Mouse (Mus musculus): ENCODE results near the gene Fnbp1l. TPM values are rescaled to one million over a fixed set of nuclear protein-coding genes. Genes with fewer than 3 reads are reported as not detected.

Fnbp1l gene
- total RNA-seq, 2 experiments from 2014 or later, result 16.4 to 16.8 TPM

GRCm38 (mm10) chr3:122521294-122521693, 98.2 kb downstream of the Fnbp1l start:
- DNase-seq, result no peak

- no peak for DNase-seq
Observed at GRCm38 (mm10) chr3:122520875-122521274, 98.6 kb downstream of the Fnbp1l start.

DNA sequence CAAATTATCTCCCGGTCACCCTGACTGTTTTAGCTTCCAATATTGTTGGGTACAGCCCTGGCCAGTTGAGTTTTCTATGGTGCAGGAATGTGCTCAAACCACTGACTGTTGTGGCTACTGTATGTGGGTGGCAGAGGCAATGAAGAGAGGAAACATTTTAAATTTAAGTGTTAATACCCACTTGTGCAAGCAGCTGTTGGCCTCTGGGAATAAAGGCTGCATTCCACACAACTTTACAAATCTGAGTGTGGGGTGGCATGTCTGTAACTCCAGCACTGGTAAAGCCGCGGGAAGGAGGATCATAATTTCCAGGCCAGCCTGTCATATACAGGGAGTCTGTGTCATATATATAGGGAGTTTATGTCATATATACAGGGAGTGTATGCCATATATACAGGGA, 99.2 kb downstream of the Fnbp1l start:
- DNase-seq, result no peak

GRCm38 (mm10) chr3:122519082-122519481, 100.4 kb downstream of the Fnbp1l start:
- DNase-seq, result no peak

DNA sequence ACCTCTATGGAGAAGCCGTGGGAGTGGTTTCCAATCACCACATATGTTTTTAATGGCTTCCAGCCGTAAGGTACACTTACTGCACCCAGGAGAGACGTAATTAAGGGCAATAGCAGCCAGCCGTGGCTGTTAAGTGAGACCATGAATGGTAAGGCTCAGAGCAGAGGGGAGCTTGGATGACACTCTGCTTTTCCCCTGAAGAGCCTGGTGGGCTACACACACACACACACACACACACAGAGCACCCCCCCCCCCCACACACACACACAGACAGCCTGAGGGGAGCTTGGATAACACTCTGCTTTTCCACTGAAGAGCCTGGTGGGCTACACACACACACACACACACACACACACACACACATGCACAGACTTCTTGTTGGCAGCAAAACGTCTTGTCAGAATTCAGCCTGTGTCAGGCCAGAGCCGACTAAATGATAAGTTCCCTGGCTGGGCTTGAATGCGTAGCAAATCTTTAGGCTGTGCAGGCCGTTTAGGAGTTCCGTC, 101.2 kb downstream of the Fnbp1l start:
- no peak for DNase-seq

- DNase-seq, result no peak
Observed at GRCm38 (mm10) chr3:122517726-122518125, 101.8 kb downstream of the Fnbp1l start.

DNA sequence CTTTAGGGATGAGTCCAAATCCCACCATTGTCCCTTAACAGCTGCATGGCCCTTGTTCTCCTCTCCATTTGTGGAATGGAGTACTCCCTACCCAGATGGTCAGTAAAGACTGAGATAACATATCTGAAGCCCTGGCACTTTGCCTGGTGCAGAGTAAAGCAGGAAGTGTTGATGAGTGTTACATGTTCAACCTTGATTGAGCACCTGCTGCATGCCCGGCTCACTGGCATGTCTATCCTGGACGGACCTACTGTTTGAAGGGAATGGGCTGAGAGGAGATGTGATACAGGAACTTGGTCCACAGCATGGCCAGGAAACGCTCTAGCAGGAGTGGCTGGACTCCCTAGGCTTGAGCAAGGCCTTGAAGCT, 103.2 kb downstream of the Fnbp1l start:
- no peak for DNase-seq

DNA sequence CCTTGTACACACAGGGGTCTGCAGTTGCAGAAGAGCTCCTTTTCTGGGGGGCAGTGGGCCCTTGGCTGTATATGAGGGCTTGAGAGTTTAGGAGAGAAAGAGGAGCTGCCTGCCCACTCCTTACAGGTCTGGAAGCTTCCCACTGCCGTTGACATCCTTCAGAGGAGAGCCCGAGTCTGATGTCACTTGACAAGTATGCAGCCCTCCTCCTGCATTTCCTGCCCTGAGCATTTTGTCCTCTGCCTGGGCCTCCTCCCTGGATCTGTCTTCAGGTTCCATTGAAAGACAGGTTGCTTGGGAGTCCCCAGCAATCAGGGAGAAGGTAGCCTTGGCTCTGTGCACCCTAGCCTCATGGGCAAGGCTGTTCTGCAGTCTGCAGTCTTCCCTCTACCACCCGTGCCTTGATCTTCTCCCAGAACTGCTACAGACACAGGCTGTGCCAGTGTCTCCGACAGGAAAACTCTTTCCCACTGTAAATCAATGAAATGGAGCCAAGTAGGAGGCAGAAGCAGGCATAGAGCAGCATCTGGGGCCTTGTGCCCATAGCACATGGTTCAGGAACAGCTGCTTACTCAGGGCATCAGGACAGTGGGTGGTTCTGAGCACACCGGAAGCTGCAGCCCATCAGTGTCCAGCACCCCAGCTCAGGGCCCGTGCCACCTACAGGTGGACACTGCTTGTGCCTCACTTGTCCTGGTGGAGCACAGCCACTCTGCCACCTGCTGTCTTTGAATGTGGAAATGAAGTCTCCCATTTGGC, 103.8 kb downstream of the Fnbp1l start:
- no peak for DNase-seq

DNA sequence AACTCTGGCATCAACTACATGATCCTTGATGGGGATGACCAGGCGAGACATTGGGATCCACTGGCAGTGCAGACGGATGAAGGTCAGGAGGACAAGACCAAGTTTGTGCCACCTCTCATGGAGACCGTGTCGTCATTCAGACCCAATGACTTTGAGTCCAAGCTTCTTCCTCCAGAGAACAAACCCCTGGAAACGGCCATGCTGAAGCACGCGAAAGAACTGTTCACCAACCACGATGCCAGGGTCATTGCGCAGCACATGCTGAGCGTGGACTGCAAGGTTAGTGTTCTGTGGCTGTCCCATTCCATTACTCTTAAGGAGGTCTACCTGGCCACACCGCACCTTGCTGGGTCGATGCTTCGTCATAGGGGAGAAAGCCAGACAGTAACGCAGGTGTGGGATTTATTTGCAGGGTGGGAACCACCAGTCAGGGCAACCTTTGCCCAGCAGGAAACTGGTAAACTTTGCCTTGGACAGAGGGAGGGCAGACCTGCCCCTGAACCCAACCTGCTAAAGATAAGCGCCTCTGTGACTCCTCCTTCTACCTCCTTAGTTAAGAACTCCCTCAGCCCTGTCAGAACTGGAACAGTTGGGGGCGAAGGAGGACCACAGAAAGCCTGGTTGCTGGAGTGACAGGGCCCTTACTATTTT, 106.7 kb downstream of the Fnbp1l start:
- no peak for DNase-seq

DNA sequence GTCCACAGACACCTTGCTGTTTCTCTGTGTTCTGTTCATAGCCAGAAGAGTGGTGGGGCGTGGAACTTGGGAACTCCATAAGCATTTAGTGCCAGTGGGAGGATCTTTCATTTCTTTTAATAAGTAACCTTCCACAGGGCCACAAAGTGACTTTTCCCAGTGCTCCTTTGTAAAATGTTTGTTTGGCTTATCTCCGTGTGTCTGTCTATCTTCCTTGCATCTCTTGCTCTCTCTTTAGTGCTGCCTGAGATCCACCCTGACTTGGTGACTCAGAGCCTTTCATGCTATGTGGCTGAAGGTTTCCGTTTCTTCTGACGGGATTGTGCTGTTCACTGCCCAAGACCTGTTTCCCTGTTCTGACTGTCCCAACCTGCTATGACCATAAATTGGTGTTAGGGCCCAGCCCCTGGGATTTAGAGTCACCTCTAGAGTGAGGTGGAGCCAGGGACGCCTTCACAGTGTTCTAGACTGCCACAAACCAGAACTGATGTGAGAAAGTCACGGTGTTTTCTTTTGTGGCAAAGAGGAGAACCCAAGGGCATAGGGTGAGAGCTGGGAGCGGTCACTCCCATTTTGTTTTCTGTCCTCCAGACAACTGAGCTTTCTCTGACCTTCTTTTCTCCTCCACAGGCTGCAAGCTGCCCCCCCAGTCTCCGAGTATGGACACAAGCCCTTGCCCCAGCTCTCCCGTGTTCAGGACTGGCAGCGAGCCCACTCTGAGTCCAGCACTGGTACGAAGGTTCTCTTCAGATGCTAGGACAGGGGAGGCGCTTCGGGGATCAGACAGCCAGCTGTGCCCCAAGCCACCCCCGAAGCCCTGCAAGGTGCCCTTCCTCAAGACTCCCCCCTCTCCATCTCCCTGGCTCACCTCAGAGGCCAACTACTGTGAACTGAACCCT, 107.5 kb downstream of the Fnbp1l start:
- no peak for DNase-seq

- DNase-seq, result peak in 1 of 2 experiments; percentile 44
Observed at GRCm38 (mm10) chr3:122510932-122511331, 108.6 kb downstream of the Fnbp1l start.

- DNase-seq, result no peak
Observed at GRCm38 (mm10) chr3:122510240-122510750, 109.2 kb downstream of the Fnbp1l start.

DNA sequence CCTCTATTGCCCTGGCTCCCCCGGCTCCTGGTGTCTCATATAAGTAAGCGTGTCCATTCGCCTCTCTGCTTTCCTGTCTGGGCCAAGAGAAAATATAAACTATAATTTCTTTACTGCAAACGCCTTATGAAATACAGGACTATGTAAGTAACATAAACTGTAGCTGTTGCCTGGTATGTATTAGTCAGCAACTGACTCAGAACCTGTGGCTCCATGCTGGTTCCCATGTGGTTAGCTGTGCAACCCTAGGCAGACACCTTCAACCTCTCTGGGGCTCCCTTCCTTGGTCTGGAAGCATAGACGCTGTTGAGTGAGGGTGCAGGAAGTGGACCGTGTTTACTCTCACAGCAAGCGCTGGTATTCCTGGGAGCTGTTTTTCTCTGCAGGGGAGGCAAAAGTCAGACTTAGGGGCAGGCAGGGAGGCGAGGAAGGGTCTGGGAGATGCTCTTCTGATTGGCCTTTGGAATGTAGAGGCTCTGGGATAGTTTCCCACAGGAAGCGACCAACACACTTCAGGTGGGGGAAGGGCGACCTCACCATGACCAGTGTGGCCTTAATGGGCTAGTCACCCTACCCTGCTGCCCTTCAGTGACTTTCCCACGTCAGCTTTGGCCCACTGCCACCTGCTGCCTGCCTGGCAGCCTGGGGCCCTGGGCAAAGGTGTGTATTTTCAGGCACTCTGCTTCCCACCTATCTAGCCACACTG, 109.8 kb downstream of the Fnbp1l start:
- peak; percentile 53 to 63 for DNase-seq

GRCm38 (mm10) chr3:122509084-122509483, 110.4 kb downstream of the Fnbp1l start:
- DNase-seq, result peak; percentile 71 to 81

DNA sequence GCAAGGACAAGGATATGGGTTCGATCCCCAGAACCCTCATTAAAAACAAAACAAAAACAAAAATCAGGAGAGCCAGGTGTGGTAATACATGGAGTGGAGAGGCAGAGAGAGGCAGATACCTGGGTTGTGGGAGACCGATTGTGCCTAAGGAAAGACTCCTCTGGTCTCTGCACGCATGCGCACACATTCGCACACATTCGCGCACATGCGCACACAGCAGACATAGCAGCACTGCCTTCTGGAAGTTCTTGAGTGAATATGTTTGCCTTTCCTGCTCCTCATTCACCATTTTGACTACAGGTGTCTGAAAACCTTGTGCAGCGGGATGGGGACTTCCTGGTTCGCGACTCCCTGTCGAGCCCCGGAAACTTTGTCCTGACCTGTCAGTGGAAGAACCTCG, 111.7 kb downstream of the Fnbp1l start:
- DNase-seq, result no peak

- DNase-seq, result no peak
Observed at GRCm38 (mm10) chr3:122506343-122506916, 113.1 kb downstream of the Fnbp1l start.

DNA sequence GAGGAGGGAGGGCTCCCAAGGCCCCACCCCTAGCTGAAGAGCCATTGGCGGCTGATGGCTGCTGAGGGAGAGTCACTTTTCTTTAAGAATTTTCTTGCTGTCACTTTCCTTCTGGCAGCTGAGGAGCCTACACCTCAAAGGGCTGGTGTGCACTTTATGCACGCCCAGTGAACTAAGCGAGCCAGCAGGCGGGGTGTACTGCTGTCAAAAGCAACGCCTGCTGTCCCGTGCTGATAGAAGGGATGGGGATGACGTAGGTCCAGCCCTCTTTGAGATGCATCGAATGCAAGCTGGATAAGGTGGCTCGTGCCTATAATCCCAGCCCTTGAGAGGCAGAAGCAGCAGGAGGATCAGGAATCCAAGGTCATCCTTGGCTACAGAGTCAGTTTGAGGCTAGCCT, 118.6 kb downstream of the Fnbp1l start:
- DNase-seq, result no peak

GRCm38 (mm10) chr3:122499647-122500046, 119.9 kb downstream of the Fnbp1l start:
- DNase-seq, result no peak

DNA sequence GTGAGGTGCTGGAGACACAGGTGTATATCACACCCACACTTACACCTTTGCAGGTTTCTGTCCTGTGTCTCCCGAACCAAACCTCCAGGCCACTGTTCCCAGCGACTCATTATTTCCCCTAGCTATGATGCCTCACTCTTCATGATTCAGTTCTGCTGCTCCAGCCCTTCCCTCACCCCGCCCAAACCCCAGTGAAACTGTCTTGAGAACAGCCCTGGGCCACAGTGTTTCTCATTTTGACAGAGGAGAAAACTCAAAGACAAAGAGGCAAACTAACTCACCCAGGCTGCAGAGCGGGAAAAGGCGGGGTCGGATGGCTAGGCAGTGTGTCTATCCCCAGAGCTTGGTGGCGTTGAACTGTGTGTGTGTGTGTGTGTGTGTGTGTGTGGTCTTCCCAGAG, 121.0 kb downstream of the Fnbp1l start:
- no peak for DNase-seq

DNA sequence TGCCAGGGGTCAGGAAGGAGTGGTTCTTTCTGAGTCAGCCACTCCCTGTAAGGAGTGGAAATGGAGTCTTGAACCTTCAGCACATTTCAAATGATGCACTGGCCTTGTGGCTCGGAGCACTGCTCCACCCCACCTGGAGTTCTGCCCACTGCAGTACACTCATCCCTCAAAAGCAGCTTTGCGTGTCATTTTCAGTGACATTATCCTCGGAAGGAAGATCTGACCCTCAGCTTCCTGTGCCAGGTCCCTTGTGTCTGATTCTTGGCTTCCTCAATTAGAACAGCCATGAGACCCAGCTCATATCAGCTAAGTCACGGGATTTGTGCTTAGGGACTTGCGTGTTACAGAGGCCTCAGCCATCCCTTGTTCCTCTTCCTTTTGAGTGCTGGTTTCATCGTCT, 121.6 kb downstream of the Fnbp1l start:
- DNase-seq, result peak; percentile 34 to 67

DNA sequence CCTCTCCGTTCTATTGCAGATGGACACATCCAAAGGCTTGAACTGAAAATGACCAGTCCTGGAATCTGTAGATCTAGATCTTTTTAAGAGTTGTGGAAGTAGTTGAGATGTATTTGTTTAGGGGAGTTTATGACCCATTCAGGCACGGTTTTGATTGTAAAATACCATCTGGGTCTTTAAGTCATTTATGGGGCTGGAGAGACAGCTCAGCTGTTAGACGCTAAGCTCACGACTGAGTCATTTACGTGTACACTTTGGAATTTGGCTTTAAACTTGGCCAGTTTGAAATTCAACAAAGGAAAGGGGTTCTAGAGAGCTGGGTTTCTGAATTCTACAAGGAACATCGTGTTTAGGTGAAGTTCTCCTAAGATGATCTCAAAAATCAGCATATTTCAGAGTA, 124.8 kb downstream of the Fnbp1l start:
- no peak for DNase-seq
